ENCODE assay signal across 8 mouse cellular contexts in the genomic region with DNA sequence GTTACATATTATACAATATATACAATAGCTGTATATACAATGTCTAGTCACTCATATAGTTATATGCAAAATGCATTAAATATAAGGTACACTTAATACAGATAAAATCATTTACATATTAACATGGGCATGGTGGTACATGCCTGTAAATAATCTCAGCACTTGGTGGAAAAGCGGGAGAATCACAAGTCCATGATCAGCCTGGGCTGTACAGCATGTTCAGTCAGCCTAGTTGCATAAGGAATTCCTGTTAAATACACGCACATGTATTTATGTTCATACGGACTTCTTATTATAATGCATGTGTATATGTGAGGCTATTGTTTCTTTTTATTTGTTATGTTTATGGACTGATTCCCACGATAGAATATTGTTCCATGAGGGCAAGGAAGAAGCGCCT. TPM values are rescaled to one million over a fixed set of nuclear protein-coding genes. Genes with fewer than 3 reads are reported as not detected.
DNase-seq lines count a peak whose midpoint lies in the region; ATAC-seq and TF ChIP-seq lines count a peak whose summit lies in the region.

No protein-coding gene starts in this region.

- no peaks in the 10 kb centered on the region for H3K9me3 ChIP-seq in lung, embryonic 15.5 days
- no peaks in the 10 kb centered on the region for H3K9me3 ChIP-seq in forebrain, embryonic 10.5 days
- H3K9me3 ChIP-seq in limb, embryonic 12.5 days, result no peaks in the 10 kb centered on the region
- no peaks in the 10 kb centered on the region for H3K9me3 ChIP-seq in stomach, embryonic 14.5 days (ENCODE audit: control insufficient read depth, low read depth, low read length)

- no peaks in the 10 kb centered on the region for H3K4me1 ChIP-seq in lung, embryonic 15.5 days
- H3K4me1 ChIP-seq in lung, adult 2 months (ENCODE audit: control insufficient read depth, insufficient read depth, low read length), result no peaks in the 10 kb centered on the region
- H3K4me1 ChIP-seq in forebrain, embryonic 10.5 days, result peaks cover 6% of the 10 kb centered on the region
- no peaks in the 10 kb centered on the region for H3K4me1 ChIP-seq in limb, embryonic 12.5 days (replicated peaks)
- no peaks in the 10 kb centered on the region for H3K4me1 ChIP-seq in stomach, embryonic 14.5 days (ENCODE audit: control insufficient read depth, insufficient read depth, low read length)

- WGBS in lung, embryonic 15.5 days, result 23% methylated on average over 5 of the region's 5 CpGs
- 30% methylated on average over 5 of the region's 5 CpGs for WGBS in lung, adult 2 months
- 32% methylated on average over 5 of the region's 5 CpGs for WGBS in forebrain, embryonic 10.5 days
- 27% methylated on average over 5 of the region's 5 CpGs for WGBS in limb, embryonic 12.5 days
- 28% methylated on average over 5 of the region's 5 CpGs for WGBS in stomach, embryonic 14.5 days

- no peaks in the 10 kb centered on the region for H3K36me3 ChIP-seq in lung, embryonic 15.5 days
- H3K36me3 ChIP-seq in forebrain, embryonic 10.5 days (replicated peaks), result no peaks in the 10 kb centered on the region
- H3K36me3 ChIP-seq in limb, embryonic 12.5 days, result no peaks in the 10 kb centered on the region
- no peaks in the 10 kb centered on the region for H3K36me3 ChIP-seq in stomach, embryonic 14.5 days (ENCODE audit: control insufficient read depth, insufficient read depth, low read length)

- TF ChIP-seq CTCF in lung, adult 2 months (IDR thresholded peaks at IDR 0.05; ENCODE audit: insufficient read depth, low read length), result no peak

- no peak overlapping the region for H3K27ac ChIP-seq in lung, embryonic 15.5 days
- no peak overlapping the region for H3K27ac ChIP-seq in forebrain, embryonic 10.5 days
- no peak overlapping the region for H3K27ac ChIP-seq in limb, embryonic 12.5 days
- no peak overlapping the region for H3K27ac ChIP-seq in stomach, embryonic 14.5 days (ENCODE audit: low read length)

- H3K9ac ChIP-seq in lung, embryonic 15.5 days, result no peak overlapping the region
- no peak overlapping the region for H3K9ac ChIP-seq in limb, embryonic 12.5 days (replicated peaks)
- no peak overlapping the region for H3K9ac ChIP-seq in stomach, embryonic 14.5 days (replicated peaks; ENCODE audit: low read depth, low read length)

- H3K27me3 ChIP-seq in lung, embryonic 15.5 days, result no peaks in the 10 kb centered on the region
- H3K27me3 ChIP-seq in forebrain, embryonic 10.5 days (ENCODE audit: poor library complexity, severe bottlenecking), result no peaks in the 10 kb centered on the region
- no peaks in the 10 kb centered on the region for H3K27me3 ChIP-seq in limb, embryonic 12.5 days
- no peaks in the 10 kb centered on the region for H3K27me3 ChIP-seq in stomach, embryonic 14.5 days (ENCODE audit: control insufficient read depth, insufficient read depth, low read length)

- intact Hi-C loops in left cerebral cortex, postnatal 4 days (cut with DNase I), result no loop called here

- no peak for DNase-seq in lung, adult 2 months
- DNase-seq in forebrain, embryonic 10.5 days (ENCODE audit: extremely low spot score, low spot score), result no peak
- no peak for DNase-seq in yolk sac, embryonic 10.5 days (ENCODE audit: low spot score)
- DNase-seq in left cerebral cortex, postnatal 4 days, result no peak
- no peak for DNase-seq in thymus, postnatal 25 days

- ATAC-seq in lung, embryonic 15.5 days (ENCODE audit: borderline replicate concordance, extremely low read depth, low FRiP score, low TSS enrichment), result no peak
- 0 out of 2 replicates have a peak, but pooled peaks have one; percentile 4 for ATAC-seq in limb, embryonic 12.5 days (ENCODE audit: insufficient number of reproducible peaks, insufficient read depth, low FRiP score, low TSS enrichment, low read depth)
- no peak for ATAC-seq in stomach, embryonic 14.5 days (ENCODE audit: insufficient number of reproducible peaks, insufficient read depth, low FRiP score, low read depth)

- TF ChIP-seq POLR2A in lung, adult 2 months (IDR thresholded peaks at IDR 0.05; ENCODE audit: borderline replicate concordance, extremely low read depth, low read depth, low read length), result no peak

- H3K4me2 ChIP-seq in lung, embryonic 15.5 days, result peak overlapping the region; percentile 79
- H3K4me2 ChIP-seq in limb, embryonic 12.5 days, result peak overlapping the region; percentile 69
- peak overlapping the region; percentile 56; the same call in 1 of the 2 replicates for H3K4me2 ChIP-seq in stomach, embryonic 14.5 days (replicated peaks; ENCODE audit: low read depth, low read length)

- peak overlapping the region; percentile 53 for H3K4me3 ChIP-seq in lung, embryonic 15.5 days
- H3K4me3 ChIP-seq in lung, adult 2 months (replicated peaks; ENCODE audit: extremely low read depth, low read depth, low read length), result no peak overlapping the region
- H3K4me3 ChIP-seq in forebrain, embryonic 10.5 days, result peak overlapping the region; percentile 59
- peak overlapping the region; percentile 49; the same call in 1 of the 2 replicates for H3K4me3 ChIP-seq in limb, embryonic 12.5 days (replicated peaks)
- peak overlapping the region; percentile 42 for H3K4me3 ChIP-seq in stomach, embryonic 14.5 days (ENCODE audit: low read depth, low read length)

RNA-seq across cellular contexts. Expression of a gene that starts 0.5 kb away (rescaled TPM):
- 203 and 207 TPM in 2 replicates for polyA plus RNA-seq in lung, embryonic 15.5 days (2015; fragmentation: Nextera tagmentation; extraction: Ambion mirVana)
- 199 and 241 TPM in 2 replicates for polyA plus RNA-seq in lung, adult 2 months (2012; rRNA removed)
- polyA plus RNA-seq in forebrain, embryonic 10.5 days (2016; fragmentation: Nextera tagmentation; extraction: Ambion mirVana), result 251 and 252 TPM in 2 replicates
- polyA plus RNA-seq in limb, embryonic 12.5 days (2016; fragmentation: Nextera tagmentation; extraction: Ambion mirVana), result 225 and 232 TPM in 2 replicates
- polyA plus RNA-seq in stomach, embryonic 14.5 days (2014; fragmentation: Nextera tagmentation; extraction: Ambion mirVana), result 169 and 181 TPM in 2 replicates
- 100 to 1,000 TPM; 593 to 599 TPM for total RNA-seq in left cerebral cortex, postnatal 4 days (2021)

RNA-seq across cellular contexts. Expression of a gene that starts 30.2 kb away (rescaled TPM):
- 109 and 113 TPM in 2 replicates for polyA plus RNA-seq in lung, embryonic 15.5 days (2015; fragmentation: Nextera tagmentation; extraction: Ambion mirVana)
- 138 and 154 TPM in 2 replicates for polyA plus RNA-seq in lung, adult 2 months (2012; rRNA removed)
- 109 and 113 TPM in 2 replicates for polyA plus RNA-seq in forebrain, embryonic 10.5 days (2016; fragmentation: Nextera tagmentation; extraction: Ambion mirVana)
- 125 and 142 TPM in 2 replicates for polyA plus RNA-seq in limb, embryonic 12.5 days (2016; fragmentation: Nextera tagmentation; extraction: Ambion mirVana)
- polyA plus RNA-seq in stomach, embryonic 14.5 days (2014; fragmentation: Nextera tagmentation; extraction: Ambion mirVana), result 74.2 and 79.8 TPM in 2 replicates
- total RNA-seq in left cerebral cortex, postnatal 4 days (2021), result 100 to 1,000 TPM; 214 to 232 TPM

RNA-seq across cellular contexts. Expression of a gene that starts 40.2 kb away (rescaled TPM):
- polyA plus RNA-seq in lung, embryonic 15.5 days (2015; fragmentation: Nextera tagmentation; extraction: Ambion mirVana), result 232 and 245 TPM in 2 replicates
- 102 and 118 TPM in 2 replicates for polyA plus RNA-seq in lung, adult 2 months (2012; rRNA removed)
- 173 and 180 TPM in 2 replicates for polyA plus RNA-seq in forebrain, embryonic 10.5 days (2016; fragmentation: Nextera tagmentation; extraction: Ambion mirVana)
- polyA plus RNA-seq in limb, embryonic 12.5 days (2016; fragmentation: Nextera tagmentation; extraction: Ambion mirVana), result 205 and 217 TPM in 2 replicates
- polyA plus RNA-seq in stomach, embryonic 14.5 days (2014; fragmentation: Nextera tagmentation; extraction: Ambion mirVana), result 251 and 252 TPM in 2 replicates
- 100 to 1,000 TPM; 118 to 134 TPM for total RNA-seq in left cerebral cortex, postnatal 4 days (2021)

RNA-seq across cellular contexts. Expression of a gene that starts 40.3 kb away (rescaled TPM):
- 71.8 and 76.9 TPM in 2 replicates for polyA plus RNA-seq in lung, embryonic 15.5 days (2015; fragmentation: Nextera tagmentation; extraction: Ambion mirVana)
- 44.6 and 51.4 TPM in 2 replicates for polyA plus RNA-seq in lung, adult 2 months (2012; rRNA removed)
- 110 and 111 TPM in 2 replicates for polyA plus RNA-seq in forebrain, embryonic 10.5 days (2016; fragmentation: Nextera tagmentation; extraction: Ambion mirVana)
- polyA plus RNA-seq in limb, embryonic 12.5 days (2016; fragmentation: Nextera tagmentation; extraction: Ambion mirVana), result 84.7 and 86.1 TPM in 2 replicates
- 51.3 and 54.7 TPM in 2 replicates for polyA plus RNA-seq in stomach, embryonic 14.5 days (2014; fragmentation: Nextera tagmentation; extraction: Ambion mirVana)
- total RNA-seq in left cerebral cortex, postnatal 4 days (2021), result 10 to 100 TPM; 37.2 to 39.6 TPM

RNA-seq across cellular contexts. Expression of a gene that starts 46.1 kb away (rescaled TPM):
- polyA plus RNA-seq in lung, embryonic 15.5 days (2015; fragmentation: Nextera tagmentation; extraction: Ambion mirVana), result 38.1 and 38.7 TPM in 2 replicates
- polyA plus RNA-seq in lung, adult 2 months (2012; rRNA removed), result 10.9 and 13.8 TPM in 2 replicates
- polyA plus RNA-seq in forebrain, embryonic 10.5 days (2016; fragmentation: Nextera tagmentation; extraction: Ambion mirVana), result 51.7 and 54.1 TPM in 2 replicates
- polyA plus RNA-seq in limb, embryonic 12.5 days (2016; fragmentation: Nextera tagmentation; extraction: Ambion mirVana), result 49.5 and 60.6 TPM in 2 replicates
- 34.0 and 38.6 TPM in 2 replicates for polyA plus RNA-seq in stomach, embryonic 14.5 days (2014; fragmentation: Nextera tagmentation; extraction: Ambion mirVana)
- total RNA-seq in left cerebral cortex, postnatal 4 days (2021), result 10 to 100 TPM; 68.3 to 68.8 TPM
